Mouse (Mus musculus) heart, adult 10 weeks (tissue): ENCODE results near the gene Ptpa. TPM values are rescaled to one million over a fixed set of nuclear protein-coding genes. Genes with fewer than 3 reads are reported as not detected.

Experiments
- polyA plus RNA-seq: library from polyadenylated mRNA; stranded (reverse); fragments of 350-450 nt; fragmentation: Illumina TruSeq; extraction: RNeasy Lipid Tissue Mini Kit (QIAGEN cat#74804); gene quantifications from one replicate; pipeline ENCODE4 v1.2.3, GENCODE M21; 2014; ENCODE audit warnings: low read depth, low replicate concordance

The Ptpa gene
- polyA plus RNA-seq: 72.3 TPM

DNA sequence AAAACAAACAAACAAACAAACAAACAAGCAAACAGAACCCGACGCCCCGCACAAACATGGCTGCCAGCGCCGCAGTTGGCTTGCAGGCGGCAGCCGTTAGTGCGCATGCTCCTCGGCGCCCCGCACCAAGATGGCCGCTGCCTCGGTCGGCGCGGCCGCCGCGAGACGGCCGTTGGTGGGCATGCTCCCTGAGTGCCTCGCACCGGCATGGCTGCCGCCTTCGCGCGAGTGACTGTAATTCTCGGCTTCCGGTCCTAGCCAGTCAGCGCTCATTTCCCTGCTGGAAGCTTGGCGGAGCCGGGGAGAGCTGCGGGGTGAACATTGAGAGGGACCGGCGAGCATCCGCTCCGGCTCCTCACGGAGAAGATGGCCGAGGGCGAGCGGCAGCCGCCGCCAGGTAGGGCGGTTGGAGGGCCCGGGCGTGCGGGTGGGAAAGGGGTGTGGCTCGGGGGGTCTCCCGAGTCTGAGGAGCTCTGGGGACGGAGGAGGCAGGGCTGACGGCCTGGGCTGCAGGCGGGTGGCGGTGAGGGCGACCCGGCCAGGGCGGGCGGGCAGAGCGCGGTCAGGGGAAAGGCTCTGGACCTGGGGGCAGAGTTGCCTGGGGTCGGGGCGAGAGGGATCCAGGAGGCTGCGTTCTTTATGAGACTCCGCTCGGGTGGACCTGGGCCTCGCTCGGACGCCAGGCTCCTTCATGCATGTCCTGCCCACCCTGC, at the start of gene Ptpa:
Gene Ptpa (plus strand): TSS at position 104 of the 713 bp plus-strand sequence.

DNA sequence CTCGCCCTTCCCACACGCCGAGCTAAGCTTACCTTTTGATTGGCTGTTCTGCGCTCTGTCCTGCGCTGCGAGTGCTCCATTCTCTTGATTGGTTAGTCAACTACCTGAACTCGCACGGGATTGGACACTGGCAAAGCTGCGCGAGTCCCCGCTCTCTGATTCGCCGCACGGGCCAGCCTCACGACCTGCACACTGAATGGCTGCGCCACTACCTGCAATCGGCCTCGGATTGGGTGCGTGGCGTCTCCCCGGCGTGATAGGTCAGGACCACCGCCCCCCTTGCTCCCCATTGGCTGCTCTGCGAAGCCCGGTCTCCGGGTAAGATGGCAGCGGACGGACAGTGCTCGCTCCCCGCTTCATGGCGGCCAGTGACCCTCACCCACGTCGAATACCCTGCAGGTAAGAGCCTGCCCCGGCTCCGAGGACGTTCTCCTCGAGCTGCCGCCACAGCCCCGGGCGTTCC, 23.7 kb upstream of the Ptpa start, which contains the start of gene Dolpp1:
Gene Dolpp1 (plus strand): TSS at position 141 of the 463 bp plus-strand sequence.

DNA sequence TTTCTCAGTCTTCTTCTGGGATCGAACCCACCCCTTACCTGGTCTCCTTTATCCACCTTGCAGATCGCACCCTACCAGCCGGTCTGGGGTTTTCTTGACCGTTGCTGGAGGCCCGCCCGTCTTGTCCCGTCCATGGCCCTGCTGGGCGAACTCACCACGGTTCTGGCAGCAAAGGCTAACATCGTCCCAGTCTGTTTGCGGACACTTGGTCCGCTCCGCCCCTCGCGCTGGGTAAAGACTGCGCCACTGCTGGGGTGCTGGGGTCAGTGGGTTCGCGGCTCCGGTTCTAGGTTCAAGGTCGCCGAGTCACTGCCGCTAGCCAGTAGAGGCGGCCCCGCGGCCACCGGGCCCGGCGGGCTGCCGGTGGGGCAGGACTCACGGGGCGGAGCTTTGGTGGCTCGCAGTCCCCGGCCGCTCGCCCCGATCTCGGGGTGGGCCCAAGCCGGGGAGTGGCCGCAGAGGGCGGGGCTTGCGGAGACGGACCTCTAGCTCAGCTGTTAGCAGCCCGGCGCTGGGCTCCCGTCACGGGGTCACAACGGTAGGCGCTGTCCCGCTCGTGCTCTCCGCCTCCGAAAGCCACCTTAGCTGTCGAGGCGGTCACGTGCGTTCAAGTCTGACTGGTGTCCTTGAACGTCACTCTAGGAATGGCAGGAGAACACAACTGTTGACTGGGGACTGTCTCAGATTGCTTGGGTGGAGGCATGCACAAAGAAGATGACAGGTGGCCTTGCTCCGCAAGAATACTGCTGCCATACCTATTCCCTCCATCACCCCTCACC, 493 bp upstream of the Ptpa start, which contains the start of gene Crat:
Gene Crat (minus strand): TSS at position 657 of the 779 bp plus-strand sequence.

DNA sequence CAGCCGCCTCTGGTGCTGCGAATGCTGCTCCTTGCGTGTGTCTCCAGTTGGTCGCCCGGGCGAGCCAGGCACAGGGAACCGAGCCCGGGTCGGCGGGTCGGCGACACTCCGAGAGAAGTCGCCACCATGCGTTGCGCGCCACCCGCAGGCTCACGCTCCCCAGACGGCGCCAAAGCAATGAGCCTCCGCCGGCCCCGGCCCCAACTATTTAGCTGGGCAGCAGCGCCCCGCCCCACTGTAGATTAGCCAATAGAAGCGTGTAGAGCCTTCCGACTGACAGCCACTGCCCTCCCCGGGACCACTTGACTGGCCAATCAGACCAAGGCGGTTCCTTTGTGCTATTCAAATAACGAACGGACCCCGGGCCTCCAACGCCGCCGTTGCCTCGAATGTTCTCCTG, 58.2 kb downstream of the Ptpa start, which contains the start of gene Ier5l:
Gene Ier5l (minus strand): TSS at position 181 of the 400 bp plus-strand sequence.

Other genes starting within 250 kb of the Ptpa start
- gene Endog, start 244.5 kb upstream of the Ptpa start, polyA plus RNA-seq: 74.8 TPM
- 9.4 TPM for gene Spout1, start 237.6 kb upstream of the Ptpa start, polyA plus RNA-seq
- gene Kyat1, start 210.2 kb upstream of the Ptpa start, polyA plus RNA-seq: 40.3 TPM
- 24.1 TPM for gene Lrrc8a, start 178.3 kb upstream of the Ptpa start, polyA plus RNA-seq
- 5.9 TPM for gene Gm28035, start 175.5 kb upstream of the Ptpa start, polyA plus RNA-seq
- 112 TPM for gene Phyhd1, start 149.8 kb upstream of the Ptpa start, polyA plus RNA-seq
- not detected for gene Gm28038, start 135.0 kb upstream of the Ptpa start, polyA plus RNA-seq
- 22.6 TPM for gene Dolk, start 129.7 kb upstream of the Ptpa start, polyA plus RNA-seq
- gene Nup188, start 129.6 kb upstream of the Ptpa start, polyA plus RNA-seq: 13.9 TPM
- 78.3 TPM for gene Sh3glb2, start 56.7 kb upstream of the Ptpa start, polyA plus RNA-seq
- gene Miga2, start 51.8 kb upstream of the Ptpa start, polyA plus RNA-seq: 77.6 TPM
- gene Dolpp1, start 23.8 kb upstream of the Ptpa start, polyA plus RNA-seq: 9.7 TPM
- 388 TPM for gene Crat, start 226 bp upstream of the Ptpa start, polyA plus RNA-seq
- 2.9 TPM for gene Ier5l, start 58.2 kb downstream of the Ptpa start, polyA plus RNA-seq
- 1.0 TPM for gene Cstad, start 179.0 kb downstream of the Ptpa start, polyA plus RNA-seq